Mouse (Mus musculus) E14TG2a.4 (cell line): ENCODE data around the gene Cspg5.

Experiments used
- CTCF ChIP-seq: conservative IDR thresholded peaks from 2 replicates; pipeline ENCODE4 v1.5.1; 2014; ENCODE audit warnings: low read length
- NANOG ChIP-seq: IDR thresholded peaks from 2 replicates; pipeline ENCODE4 v1.6.1; 2014; ENCODE audit warnings: borderline replicate concordance, low read length, mixed read lengths
- POU5F1 ChIP-seq: IDR thresholded peaks from 2 replicates; pipeline ENCODE4 v1.6.1; 2014; ENCODE audit warnings: low read length, borderline replicate concordance

DNA sequence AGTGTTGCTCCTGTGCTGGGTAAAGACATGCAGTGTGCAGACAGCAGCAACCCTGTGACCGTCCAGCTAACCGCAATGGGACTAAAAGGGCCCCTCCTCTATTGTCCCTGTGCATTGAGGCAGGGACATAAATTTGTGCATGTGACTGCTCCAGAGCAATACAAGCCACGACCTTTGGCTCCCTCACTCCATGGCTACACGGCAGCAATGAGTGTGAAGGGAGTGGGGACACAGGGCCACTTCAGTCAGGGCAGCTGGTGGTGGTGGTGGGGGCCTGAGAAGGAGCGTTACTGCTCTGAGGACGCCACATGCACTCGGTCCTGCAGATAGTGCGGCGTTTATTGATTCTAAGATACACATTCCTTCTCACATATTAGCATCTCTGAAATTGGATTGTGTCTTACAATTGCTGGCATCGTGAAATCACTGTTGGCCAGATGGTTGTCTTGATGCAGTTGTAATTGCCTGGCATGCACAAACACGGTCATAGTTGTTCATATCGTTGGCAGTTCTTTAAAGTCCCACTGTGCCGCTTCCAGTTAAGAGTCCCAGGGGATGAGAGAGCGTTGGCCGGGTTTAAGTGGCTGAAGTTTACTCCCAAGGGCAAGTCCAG is 11.9 kb downstream of the Cspg5 start:
- no peak for TF ChIP-seq CTCF
- no peak for TF ChIP-seq NANOG
- no peak for TF ChIP-seq POU5F1
